Mouse (Mus musculus) cortical plate, adult 2 months (tissue): ENCODE data around the gene Nrip3.

Experiments
- CTCF ChIP-seq: fragments of 200-500 bp; IDR thresholded peaks from 2 replicates; pipeline ENCODE4 v1.5.1; 2011; ENCODE audit warnings: mild to moderate bottlenecking, control low read depth, low read length; ENCODE audit not compliant: insufficient read depth; ENCODE audit errors: extremely low read depth
- POLR2A ChIP-seq: fragments of 200-500 bp; IDR thresholded peaks from 2 replicates; pipeline ENCODE4 v1.6.1; 2011; ENCODE audit warnings: mild to moderate bottlenecking, low read length, control low read depth; ENCODE audit not compliant: insufficient read depth; ENCODE audit errors: extremely low read depth

DNA sequence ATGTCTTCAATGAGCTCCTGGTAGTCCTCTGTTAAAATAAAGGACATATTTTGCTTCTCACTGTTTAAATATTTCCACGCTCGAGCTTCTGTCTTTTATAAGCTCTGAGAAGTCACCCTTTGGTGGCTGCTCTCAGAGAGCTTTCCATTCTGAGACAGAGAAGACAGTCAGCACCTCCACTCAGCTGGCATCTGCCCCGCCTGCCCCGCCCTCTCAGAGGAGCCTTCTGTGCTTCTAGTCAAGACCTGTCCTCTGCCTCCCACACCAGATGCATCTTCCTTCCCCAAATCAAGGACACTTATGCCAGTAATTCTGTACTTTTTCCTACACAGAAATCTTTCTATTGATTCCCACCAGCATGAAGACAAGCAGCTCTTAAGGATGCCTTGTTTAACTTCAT, 18.8 kb upstream of the Nrip3 start:
- TF ChIP-seq POLR2A (no peak), CTCF (no peak)
